Mouse (Mus musculus) CD4-positive, CD25-positive, alpha-beta regulatory T cell, adult 2 months (primary cell): ENCODE results near the gene Catsperg1.
A peak's percentile ranks its signal among the peaks of the same experiment; 100 is the strongest.
"Not testable (repeated sequence)": the region's sequence is repeated elsewhere in the genome, so short reads cannot be mapped to it uniquely, and the experiment has no call there.

ENCODE experiments used
- DNase-seq: peaks from one replicate; pipeline ENCODE4 v3.0.0-alpha.2; 2012; ENCODE audit warnings: low read depth, low spot score

Catsperg1 gene

DNA sequence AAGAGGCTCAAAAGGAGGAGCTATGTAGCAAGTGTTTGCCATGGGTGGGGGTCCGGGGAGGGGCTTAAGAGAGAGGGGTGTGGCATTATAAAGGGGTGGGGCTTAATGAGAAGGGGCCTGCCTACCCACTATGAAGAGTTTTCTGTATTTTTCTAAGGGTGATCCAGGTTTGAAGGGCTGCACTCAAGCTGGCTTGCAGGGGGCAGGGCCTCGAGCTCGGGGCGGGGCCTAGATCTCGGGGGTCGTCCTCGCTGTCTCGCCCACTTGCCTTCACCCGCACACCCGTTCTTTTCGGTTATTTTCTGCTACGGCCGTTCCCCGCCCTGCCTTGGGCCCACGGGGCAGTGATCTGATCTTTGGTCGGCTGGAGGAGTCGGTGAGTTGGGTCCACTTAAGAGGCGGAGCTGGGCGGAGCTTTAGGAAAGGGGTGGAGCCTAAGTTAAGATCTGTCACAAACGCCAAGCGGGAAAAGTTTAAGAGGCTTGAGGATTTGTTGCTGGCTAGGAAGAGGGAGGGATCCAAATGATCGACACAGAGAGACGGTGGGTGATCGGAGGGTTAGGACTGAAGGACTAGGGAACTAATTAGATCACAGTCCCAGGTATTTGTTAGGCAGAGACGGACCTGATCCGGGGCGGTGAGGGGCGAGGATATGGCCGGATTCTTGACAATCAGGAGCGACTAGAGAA is 43.6 kb downstream of the Catsperg1 start, which contains the start of the genes Ggn and Spred3:
Ggn (plus strand) TSS at position 145 of the 689 bp plus-strand sequence.
Spred3 (minus strand) TSS at position 346 of the 689 bp plus-strand sequence.
- DNase-seq = peak; percentile 59

DNA sequence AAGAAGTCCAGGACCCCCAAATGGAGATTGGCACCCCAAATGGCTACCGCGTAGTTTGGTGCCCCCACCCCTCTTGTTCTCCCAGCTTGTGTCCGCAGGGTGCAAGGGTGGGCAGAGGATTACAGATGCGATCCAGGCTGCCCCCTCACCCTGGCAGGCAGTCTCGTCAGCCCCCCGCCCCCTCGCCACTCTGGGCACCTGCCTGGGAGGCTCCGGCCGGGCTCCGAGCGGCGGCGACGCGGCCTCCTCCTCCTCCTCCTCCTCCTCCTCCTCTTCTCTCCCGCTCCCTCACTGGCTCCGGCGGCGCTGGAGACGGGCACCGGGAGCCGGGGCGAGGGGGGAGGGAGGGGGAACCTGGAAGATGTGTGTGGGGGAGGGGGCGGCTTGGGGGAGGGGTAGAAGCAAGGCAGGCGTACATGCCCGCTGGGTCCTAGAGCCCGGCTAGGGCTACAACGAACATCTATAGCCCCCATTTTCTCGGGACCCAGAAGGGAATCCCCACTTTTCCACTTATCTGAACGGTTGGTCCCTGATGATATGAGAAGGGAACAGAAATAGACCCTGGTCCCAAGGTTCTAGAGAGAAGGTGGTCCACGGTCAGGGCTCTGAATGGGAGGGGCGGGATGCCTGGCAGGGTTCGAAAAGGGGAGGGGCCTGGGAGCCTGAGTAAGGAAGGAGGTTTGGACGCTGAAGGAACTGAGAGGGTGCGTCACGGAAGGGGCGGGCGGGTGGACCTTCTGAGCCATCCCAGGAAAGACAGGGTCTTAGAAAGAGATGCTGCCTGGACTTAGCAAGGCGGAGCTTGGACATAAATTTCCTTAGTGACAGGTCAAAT is 44.4 kb downstream of the Catsperg1 start:
- DNase-seq = peak; percentile 38

DNA sequence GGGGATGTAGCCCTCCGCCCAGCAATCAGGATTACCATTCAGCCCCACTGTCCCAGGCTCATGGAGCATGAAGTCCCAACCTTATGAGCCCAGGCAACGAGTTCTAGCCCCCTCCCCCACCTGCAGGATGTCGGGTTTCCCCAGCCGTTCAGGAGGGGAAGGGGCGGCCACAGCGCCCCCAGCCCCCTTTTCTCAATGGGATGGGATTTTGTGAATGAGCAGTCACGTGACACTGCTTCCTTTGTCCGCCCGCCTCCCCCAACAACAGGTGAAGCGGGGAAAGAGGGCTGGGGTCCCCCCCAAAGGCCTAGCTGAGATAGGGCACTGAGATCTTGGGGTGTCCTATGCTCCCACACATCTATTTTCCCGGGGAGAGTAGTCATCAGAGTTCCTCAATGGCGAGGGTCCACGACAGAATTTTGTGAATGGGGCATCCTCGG is 45.0 kb downstream of the Catsperg1 start:
- peak; percentile 27 for DNase-seq

DNA sequence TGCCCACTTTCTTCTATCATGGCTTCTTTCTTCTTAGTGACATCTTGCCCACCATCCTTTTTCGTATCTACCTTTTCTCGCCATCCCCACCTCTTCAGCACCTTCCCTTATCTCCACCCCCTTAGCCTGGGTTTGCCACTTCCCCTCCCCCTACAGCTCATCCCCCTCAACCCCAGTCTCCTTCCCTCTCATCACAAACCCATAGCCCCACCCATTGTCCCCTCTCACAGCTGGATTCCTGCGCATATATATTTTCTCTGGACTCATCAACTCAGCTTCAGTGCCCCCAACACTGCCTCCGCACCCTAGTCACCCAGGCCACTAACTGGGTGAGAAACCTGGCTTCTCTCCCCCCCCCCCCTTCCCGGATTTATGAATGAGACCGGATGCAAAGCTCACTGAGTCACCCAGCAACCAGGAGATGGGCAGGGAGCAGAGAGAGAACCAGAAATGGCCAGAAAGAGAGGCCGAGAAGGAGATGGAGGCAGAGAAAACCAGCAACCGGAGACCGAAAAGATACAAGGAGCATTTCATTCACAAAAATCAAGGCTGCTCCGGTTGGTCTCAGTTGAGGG is 45.6 kb downstream of the Catsperg1 start:
- DNase-seq = no peak

DNA sequence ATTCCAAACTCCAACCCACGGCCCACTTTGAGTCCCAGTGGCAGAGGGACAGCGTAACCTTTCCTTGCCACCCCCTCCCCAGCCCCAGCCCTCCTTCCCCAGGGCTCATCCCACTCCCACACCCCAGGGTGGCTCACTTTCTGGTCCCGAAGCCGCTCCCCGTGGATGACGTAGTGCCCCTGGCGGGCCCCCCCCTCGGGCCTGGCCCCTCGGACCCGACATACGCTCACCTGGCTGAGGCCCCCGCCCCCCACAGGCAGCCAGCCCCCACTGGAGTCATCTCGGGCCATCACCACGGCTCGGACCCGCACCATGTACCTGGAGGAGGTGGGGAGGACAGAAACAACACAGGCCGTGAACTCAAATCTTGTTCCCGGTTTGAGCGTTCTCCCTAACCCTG is 46.2 kb downstream of the Catsperg1 start:
- DNase-seq = no peak

DNA sequence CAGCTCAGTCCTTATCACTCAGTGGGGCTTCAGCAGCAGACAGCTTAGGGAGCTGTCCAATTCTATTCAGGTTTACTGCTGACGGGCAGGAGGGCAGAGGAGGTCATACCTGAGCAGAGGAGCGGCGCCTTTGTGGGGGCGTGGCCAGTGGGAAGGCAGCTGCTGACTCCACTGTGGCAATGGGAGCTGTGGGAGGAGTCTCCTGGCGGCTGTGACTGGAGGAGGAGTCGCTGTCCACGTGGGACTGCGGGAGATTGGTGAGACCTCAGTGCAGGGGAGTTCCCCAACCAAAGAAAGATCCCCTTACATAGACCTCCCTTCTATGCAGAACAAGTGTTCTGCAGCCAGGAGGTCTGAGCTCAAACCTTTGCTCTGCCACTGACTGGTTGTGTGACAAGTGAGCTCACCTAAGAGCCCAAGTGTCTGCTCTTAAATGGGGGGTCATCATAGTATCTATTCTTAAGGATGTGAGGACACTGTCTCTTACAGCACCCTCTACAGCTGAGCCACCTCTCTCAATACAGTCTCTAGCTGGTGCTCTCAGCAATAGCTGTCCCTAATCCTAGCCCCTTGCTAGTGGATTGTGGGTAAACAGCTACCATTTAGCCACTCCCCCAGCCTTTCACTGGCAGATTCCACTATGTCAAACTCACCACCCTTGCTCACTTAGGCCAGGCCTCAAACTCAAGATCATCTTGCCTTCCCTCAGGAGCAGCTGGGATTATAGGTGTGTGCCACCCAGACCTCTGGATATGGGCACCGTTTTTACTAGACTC is 50.9 kb downstream of the Catsperg1 start:
- DNase-seq = peak; percentile 70

DNA sequence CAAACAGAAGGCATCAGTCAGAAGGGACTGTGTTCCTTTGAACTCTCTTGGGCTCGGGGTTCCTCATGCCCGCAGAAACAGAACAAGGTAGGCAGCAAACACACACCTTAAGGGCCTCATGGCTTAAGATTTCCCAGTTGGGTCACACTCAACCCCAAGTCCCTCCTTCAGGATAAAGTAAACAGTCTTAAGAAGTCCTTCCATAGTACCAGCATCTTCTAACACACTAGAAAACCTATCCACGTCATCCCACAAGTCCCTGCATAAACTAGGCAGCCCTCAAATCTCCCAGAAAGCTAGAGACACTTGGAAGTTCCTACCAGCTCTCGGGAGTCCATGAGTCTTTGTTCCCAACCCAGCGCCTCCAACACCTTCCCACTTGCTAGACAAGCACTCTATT is 51.5 kb downstream of the Catsperg1 start:
- DNase-seq = no peak

DNA sequence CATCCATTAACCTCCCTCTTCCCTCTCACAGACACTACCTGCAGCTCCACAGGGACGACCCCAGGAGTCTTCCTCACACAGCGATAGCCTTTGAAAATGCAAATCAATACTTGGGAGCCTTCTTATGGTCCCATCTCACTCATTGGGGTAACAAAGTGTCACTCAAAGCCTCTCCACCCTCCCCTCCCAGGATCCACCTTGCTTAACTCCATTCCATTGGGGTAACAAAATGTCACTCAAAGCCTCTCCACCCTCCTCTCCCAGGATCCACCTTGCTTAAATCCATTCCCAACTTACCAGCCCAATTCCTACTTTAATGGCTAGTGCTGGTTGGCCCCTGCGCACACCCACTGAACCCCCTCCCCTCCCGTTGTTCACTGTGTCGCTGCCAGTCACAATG is 55.6 kb downstream of the Catsperg1 start:
- DNase-seq = no peak

DNA sequence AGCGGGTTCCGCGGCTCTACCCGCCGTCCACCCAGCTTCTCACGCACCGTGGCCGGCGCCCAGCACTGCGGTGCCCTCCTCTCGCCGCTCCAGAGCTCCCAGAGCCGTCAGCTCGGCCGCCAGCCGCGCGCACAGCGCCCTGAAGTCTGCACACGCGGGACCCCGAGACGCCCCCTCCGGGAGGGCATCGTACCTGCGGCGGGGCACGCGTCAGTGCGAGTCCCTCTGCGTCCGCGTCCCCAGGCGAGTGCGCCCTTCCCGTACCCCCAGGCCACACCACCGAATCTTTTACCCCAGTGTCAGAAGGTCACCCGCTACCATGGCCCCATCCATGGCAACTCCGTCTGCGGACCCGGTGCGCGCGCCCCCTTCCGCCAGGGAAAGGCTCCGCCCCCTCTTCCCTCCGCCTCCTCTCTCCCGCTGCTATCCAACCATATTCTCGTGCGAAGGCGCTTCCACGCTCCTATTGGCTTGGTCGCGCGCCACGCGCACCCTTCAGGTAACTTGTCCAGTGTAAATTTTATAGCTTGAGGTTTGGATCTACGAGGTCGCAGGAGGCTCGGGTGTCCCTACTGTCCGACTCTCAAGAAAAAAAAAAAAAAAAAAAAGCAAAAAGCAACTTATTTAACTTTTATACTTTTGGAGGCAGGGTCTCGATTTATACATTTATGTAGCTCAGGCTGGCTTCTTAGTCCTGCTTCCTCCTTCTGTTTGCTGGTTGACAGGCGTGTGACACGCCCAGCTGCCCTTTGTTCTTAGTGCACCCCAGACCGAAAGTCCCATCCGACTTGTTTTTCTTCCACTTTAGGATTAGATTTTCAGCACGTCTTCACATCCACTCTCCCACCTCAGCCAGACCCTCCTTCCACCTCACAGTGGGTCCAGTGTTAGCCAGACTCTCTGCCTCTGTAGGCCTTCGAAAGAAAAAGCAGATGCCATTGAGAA is 57.7 kb downstream of the Catsperg1 start, which contains the start of gene Fam98c:
Fam98c (minus strand) TSS at position 397 of the 945 bp plus-strand sequence.
- peak; percentile 89 for DNase-seq

DNA sequence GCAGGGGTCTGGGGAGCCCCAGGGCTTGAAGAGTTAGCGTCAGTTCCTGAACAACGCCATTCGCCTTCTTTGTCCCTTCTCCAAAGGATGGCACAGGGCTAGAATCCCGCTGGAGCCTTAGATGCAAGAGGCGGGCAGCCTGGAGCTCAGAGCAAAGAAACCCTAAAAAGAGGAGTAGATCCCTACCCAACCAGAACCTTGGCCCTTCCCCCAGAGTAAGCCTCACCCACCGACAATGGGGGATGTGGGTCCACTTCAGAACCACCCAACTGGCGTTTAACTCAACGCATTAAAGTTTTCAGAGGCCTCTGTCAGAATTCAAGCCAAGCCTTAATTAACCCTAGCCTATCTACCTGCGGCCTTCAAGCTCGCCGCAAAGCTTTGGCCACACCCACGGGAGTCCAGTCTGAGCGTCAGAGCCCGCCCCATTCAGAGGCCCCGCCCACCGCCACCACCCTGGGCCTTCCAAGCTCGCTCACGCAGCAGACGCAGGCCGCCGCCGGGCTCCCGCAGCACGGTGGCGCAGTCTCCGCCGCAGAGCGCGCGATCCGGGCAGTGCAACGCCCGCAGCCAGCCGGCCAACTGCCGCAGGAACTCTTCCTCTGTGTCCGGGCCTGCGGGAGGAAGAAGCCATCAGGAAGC is 58.5 kb downstream of the Catsperg1 start:
- peak; percentile 91 for DNase-seq

DNA sequence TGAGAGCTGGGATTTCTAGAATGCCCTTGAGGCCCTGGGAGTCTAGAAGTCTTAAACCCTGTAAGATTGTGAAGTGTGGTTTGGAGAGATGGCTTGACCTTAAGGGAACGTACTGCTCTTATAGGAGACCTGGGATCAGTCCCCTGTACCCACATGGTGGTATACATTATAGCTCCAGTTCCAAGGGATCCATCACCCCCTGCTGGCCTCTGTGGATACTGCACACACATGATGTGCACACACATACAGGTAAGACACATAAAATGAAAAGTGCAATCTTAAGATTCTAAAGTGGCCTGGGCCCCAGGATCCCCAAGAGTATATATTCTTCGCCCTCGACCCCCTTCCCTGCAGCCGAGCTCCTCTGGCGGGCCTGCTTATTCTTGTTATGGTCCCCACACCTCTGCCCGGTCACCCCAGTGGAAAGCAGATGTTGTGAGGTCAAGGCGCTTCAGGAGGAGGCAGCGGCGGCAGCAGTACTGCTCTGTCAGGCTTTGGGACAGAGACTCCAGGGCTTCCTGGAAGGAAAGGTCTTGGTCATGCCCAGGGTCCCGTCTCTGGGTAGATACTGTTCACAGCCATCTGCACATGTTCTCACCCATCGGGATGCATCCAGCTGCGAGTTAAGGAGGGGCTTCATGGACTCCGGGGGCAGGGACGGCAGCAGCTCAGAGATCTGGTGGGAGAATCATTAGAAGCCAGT is 59.7 kb downstream of the Catsperg1 start:
- DNase-seq = peak; percentile 51

DNA sequence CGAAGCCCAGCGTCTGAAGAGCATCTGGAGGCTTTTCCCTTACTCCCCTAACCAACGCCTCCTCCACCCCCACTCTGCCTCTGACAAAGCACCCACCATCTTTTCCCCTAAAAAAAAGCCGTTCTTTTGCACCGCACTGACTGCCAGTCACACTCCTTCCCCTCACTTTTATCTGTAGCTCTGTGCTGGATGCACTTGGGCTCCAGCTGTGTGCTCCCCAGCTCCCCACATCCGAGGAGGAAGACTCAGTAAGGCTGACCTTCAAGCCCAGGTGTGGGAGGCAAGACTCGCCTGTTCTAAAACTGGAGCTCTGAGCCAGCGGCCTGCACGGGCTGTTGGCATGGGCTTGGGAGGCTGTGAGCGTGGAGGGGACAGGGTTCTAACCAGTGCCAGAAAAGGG is 62.3 kb downstream of the Catsperg1 start:
- no peak for DNase-seq

DNA sequence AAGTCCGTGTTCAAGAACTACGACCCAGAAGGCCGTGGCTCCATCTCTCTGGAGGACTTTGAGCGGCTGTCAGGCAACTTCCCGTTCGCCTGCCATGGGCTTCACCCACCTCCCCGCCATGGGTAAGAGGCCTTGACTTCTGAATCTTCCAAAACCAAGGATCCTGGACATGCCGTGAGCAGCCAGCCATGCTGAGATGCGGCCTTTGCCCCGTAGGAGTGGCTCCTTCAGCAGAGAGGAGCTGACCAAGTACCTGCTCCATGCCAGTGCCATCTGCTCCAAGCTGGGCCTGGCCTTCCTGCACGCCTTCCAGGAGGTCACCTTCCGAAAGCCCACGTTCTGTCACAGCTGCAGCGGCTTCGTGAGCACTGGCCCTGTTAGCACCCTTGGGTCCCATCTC is 65.1 kb downstream of the Catsperg1 start:
- DNase-seq = no peak

DNA sequence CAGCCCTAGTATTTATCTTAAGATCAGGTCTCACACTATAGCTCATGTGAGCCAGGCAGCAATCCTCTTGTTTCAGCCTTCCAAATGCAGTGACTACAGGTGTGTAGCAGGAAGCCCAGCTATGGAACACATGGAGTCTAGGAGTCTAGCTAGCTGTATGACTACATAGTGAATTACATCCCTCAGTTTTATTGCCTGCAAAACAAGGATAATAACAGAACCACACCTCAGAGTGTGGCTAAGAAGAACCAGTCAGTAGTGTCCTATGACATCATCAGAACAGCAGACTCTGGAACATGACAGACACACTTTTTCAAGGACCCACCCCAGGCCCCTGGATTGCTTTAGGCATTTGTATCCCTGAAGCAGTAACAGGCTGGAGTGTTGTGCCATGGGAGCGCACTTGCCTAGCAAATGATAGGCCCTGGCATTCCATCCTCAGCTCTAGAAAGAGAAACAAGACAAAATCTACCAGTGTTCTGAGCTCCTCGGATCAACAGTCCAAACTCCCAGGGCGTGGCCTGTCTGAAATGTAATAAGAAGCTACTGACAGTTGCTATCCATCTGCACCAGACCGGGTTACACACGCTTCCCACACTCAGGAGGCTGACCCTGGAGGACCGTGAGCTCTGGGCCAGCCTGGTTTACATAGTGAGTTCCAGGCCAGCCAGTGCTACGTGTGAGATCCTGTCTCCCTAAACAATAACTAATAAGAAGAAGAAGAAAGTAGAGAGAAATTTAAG is 67.0 kb downstream of the Catsperg1 start:
- DNase-seq = no peak

DNA sequence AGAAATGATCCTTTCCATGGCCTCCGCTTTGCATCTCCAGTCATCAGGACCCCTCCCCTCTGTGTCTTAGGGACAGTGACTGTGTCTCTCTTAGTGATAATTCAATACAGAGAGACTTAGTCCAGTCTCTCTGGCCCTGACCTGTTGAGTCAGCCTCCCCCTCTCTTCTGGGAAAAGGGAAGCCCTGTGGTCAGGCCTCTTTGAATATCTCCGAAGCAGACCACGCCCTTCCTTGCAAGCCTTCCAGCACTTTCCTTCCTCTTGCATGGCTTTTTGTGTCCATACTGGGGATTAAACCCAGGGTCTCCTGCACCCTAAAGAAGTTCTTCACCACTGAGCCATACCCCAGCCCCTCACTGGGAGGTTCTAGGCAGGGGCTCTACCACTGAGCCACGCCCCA is 69.8 kb downstream of the Catsperg1 start:
- DNase-seq = no peak

DNA sequence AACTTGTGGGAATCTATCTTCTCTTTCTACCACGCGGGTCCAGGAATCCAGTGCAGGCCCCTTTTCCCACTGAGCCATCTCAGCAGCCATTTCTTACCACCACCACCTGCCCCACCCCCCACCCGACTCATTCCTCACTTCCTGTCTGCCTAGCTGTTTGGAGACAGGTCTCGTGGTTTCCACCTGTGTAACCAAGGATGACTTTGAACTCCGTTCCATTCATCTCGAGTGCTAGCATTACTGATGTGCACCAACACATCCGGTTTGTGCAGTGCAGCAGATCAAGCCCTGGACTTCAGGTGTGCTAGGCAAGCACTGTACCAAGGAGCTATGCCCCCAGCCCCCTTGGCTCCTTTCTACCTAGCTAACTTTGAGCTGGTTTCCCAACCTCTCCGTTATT is 72.4 kb downstream of the Catsperg1 start:
- DNase-seq = peak; percentile 78

DNA sequence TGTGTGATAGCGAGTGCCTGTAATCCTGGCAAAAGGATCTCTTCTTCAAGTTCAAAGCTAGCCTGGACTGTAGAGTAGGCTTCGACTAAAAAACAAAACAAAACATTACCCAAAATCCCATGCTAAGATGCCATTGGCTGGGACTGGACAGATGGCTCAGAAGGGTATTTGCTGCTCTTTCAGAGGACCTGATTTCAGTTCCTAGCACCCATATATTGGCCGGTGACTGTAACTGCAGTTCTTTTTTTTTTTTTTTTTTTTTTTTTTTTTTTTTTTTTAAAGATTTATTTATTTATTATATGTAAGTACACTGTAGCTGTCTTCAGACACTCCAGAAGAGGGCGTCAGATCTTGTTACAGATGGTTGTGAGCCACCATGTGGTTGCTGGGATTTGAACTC is 74.6 kb downstream of the Catsperg1 start:
- not testable (repeated sequence) for DNase-seq

DNA sequence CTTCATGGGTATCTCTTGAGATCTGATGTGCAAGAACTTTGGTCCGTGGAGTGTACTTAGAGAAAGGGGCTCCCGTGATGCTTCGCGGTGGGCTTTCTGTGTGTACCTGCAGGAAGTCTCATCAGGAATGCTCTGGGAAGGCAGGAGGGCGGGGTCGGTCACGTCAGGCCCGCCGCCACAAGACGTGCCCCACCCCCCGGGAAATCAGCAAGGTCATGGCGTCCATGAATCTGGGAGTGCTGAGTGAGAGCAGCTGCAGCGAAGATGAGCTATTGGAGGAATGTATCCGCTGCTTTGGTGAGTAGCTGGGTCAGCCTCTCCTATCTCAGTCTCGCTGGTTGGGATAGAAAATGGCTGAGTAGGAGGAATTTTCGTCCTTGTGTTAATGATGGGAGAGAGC is 76.4 kb downstream of the Catsperg1 start:
- DNase-seq = no peak
